Mouse (Mus musculus): ENCODE data around the gene Obsl1. TPM values are rescaled to one million over a fixed set of nuclear protein-coding genes. Genes with fewer than 3 reads are reported as not detected.

The Obsl1 gene
- total and polyA plus RNA-seq, 2 experiments from 2014 or later: 24.2 to 45.9 TPM

- WGBS: 93% methylated on average over 7 of the region's 7 CpGs
- DNase-seq (ENCODE audit: low spot score) (no peak), ATAC-seq (ENCODE audit: low FRiP score) (no peak)
- TF ChIP-seq CTCF (IDR thresholded peaks at IDR 0.05): no peak
- Histone ChIP-seq H3K9me3 (ENCODE audit: low read length) (no peaks in the 10 kb centered on the region), H3K9ac (replicated peaks; ENCODE audit: low read length, poor library complexity, severe bottlenecking) (no peak overlapping the region), H3K4me1 (ENCODE audit: insufficient read depth, low read length) (no peaks in the 10 kb centered on the region), H3K27me3 (ENCODE audit: insufficient read depth, low read length) (no peaks in the 10 kb centered on the region), H3K27ac (ENCODE audit: low read depth, low read length) (no peak overlapping the region), H3K4me2 (ENCODE audit: low read depth, low read length, poor library complexity, severe bottlenecking) (no peak overlapping the region), H3K4me3 (ENCODE audit: low read depth, low read length) (no peak overlapping the region), H3K36me3 (ENCODE audit: insufficient read depth, low read length) (peaks cover 33% of the 10 kb centered on the region)
Measured at GRCm38 (mm10) chr1:75524679-75525078, 18.4 kb upstream of the Obsl1 start.

GRCm38 (mm10) chr1:75521321-75522031 is 15.2 kb upstream of the Obsl1 start, which contains the start of gene Stk11ip:
Gene Stk11ip (plus strand): TSS chr1:75521529.
- Histone ChIP-seq H3K27ac (ENCODE audit: low read depth, low read length) (peak within 1 kb of the TSS; percentile 76), H3K36me3 (ENCODE audit: insufficient read depth, low read length) (peaks cover 10% of the 10 kb centered on the region), H3K4me1 (ENCODE audit: insufficient read depth, low read length) (no peaks in the 10 kb centered on the region), H3K9ac (replicated peaks; ENCODE audit: low read length, poor library complexity, severe bottlenecking) (peak within 1 kb of the TSS; percentile 64), H3K4me2 (ENCODE audit: low read depth, low read length, poor library complexity, severe bottlenecking) (peak within 1 kb of the TSS; percentile 55), H3K4me3 (ENCODE audit: low read depth, low read length) (peak within 1 kb of the TSS; percentile 69), H3K27me3 (ENCODE audit: insufficient read depth, low read length) (no peaks in the 10 kb centered on the region), H3K9me3 (ENCODE audit: low read length) (no peaks in the 10 kb centered on the region)
- DNase-seq (ENCODE audit: low spot score) (peak; percentile 97), ATAC-seq (ENCODE audit: low FRiP score) (peak; percentile 94)
- WGBS: 1% methylated on average over 46 of the region's 46 CpGs
- TF ChIP-seq CTCF (IDR thresholded peaks at IDR 0.05): no peak

- Histone ChIP-seq H3K36me3 (ENCODE audit: insufficient read depth, low read length) (no peaks in the 10 kb centered on the region), H3K4me1 (ENCODE audit: insufficient read depth, low read length) (no peaks in the 10 kb centered on the region), H3K9me3 (ENCODE audit: low read length) (no peaks in the 10 kb centered on the region), H3K4me3 (ENCODE audit: low read depth, low read length) (no peak overlapping the region), H3K27ac (ENCODE audit: low read depth, low read length) (no peak overlapping the region), H3K27me3 (ENCODE audit: insufficient read depth, low read length) (no peaks in the 10 kb centered on the region), H3K9ac (replicated peaks; ENCODE audit: low read length, poor library complexity, severe bottlenecking) (no peak overlapping the region), H3K4me2 (ENCODE audit: low read depth, low read length, poor library complexity, severe bottlenecking) (no peak overlapping the region)
- no peak for DNase-seq (ENCODE audit: low spot score)
- WGBS: 68% methylated on average over 5 of the region's 5 CpGs
- ATAC-seq (ENCODE audit: low FRiP score): no peak
- no peak for TF ChIP-seq CTCF (IDR thresholded peaks at IDR 0.05)
Measured at GRCm38 (mm10) chr1:75519576-75519975, 13.3 kb upstream of the Obsl1 start.

GRCm38 (mm10) chr1:75518427-75518826 is 12.2 kb upstream of the Obsl1 start:
- Histone ChIP-seq H3K4me2 (ENCODE audit: low read depth, low read length, poor library complexity, severe bottlenecking) (no peak overlapping the region), H3K4me3 (ENCODE audit: low read depth, low read length) (no peak overlapping the region), H3K27me3 (ENCODE audit: insufficient read depth, low read length) (no peaks in the 10 kb centered on the region), H3K36me3 (ENCODE audit: insufficient read depth, low read length) (no peaks in the 10 kb centered on the region), H3K27ac (ENCODE audit: low read depth, low read length) (no peak overlapping the region), H3K4me1 (ENCODE audit: insufficient read depth, low read length) (no peaks in the 10 kb centered on the region), H3K9ac (replicated peaks; ENCODE audit: low read length, poor library complexity, severe bottlenecking) (no peak overlapping the region), H3K9me3 (ENCODE audit: low read length) (no peaks in the 10 kb centered on the region)
- DNase-seq (ENCODE audit: low spot score) (no peak), ATAC-seq (ENCODE audit: low FRiP score) (no peak)
- WGBS: 88% methylated on average over 4 of the region's 4 CpGs
- TF ChIP-seq CTCF (IDR thresholded peaks at IDR 0.05): no peak

GRCm38 (mm10) chr1:75517984-75518383 is 11.7 kb upstream of the Obsl1 start:
- WGBS: 60% methylated on average over 4 of the region's 4 CpGs

GRCm38 (mm10) chr1:75516703-75517380 is 10.6 kb upstream of the Obsl1 start:
- DNase-seq (ENCODE audit: low spot score) (no peak), ATAC-seq (ENCODE audit: low FRiP score) (no peak)
- Histone ChIP-seq H3K9me3 (ENCODE audit: low read length) (no peaks in the 10 kb centered on the region), H3K27ac (ENCODE audit: low read depth, low read length) (no peak overlapping the region), H3K9ac (replicated peaks; ENCODE audit: low read length, poor library complexity, severe bottlenecking) (no peak overlapping the region), H3K4me2 (ENCODE audit: low read depth, low read length, poor library complexity, severe bottlenecking) (no peak overlapping the region), H3K36me3 (ENCODE audit: insufficient read depth, low read length) (no peaks in the 10 kb centered on the region), H3K4me1 (ENCODE audit: insufficient read depth, low read length) (no peaks in the 10 kb centered on the region), H3K27me3 (ENCODE audit: insufficient read depth, low read length) (no peaks in the 10 kb centered on the region), H3K4me3 (ENCODE audit: low read depth, low read length) (no peak overlapping the region)
- 87% methylated on average over 15 of the region's 15 CpGs for WGBS
- TF ChIP-seq CTCF (IDR thresholded peaks at IDR 0.05): no peak

More at GRCm38 (mm10) chr1:75517984-75518383, 11.7 kb upstream of the Obsl1 start:
- ATAC-seq (ENCODE audit: low FRiP score): no peak
- H3K27me3 ChIP-seq (ENCODE audit: insufficient read depth, low read length): no peaks in the 10 kb centered on the region
- H3K36me3 ChIP-seq (ENCODE audit: insufficient read depth, low read length): no peaks in the 10 kb centered on the region
- H3K4me3 ChIP-seq (ENCODE audit: low read depth, low read length): no peak overlapping the region
- no peak overlapping the region for H3K27ac ChIP-seq (ENCODE audit: low read depth, low read length)
- no peak for DNase-seq (ENCODE audit: low spot score)
- no peaks in the 10 kb centered on the region for H3K4me1 ChIP-seq (ENCODE audit: insufficient read depth, low read length)
- no peak for TF ChIP-seq CTCF (IDR thresholded peaks at IDR 0.05)
- H3K9ac ChIP-seq (replicated peaks; ENCODE audit: low read length, poor library complexity, severe bottlenecking): no peak overlapping the region
- H3K4me2 ChIP-seq (ENCODE audit: low read depth, low read length, poor library complexity, severe bottlenecking): no peak overlapping the region
- H3K9me3 ChIP-seq (ENCODE audit: low read length): no peaks in the 10 kb centered on the region

All from midbrain, postnatal 0 days (tissue).